Mouse (Mus musculus): ENCODE measurements around the gene Emilin2.

DNA sequence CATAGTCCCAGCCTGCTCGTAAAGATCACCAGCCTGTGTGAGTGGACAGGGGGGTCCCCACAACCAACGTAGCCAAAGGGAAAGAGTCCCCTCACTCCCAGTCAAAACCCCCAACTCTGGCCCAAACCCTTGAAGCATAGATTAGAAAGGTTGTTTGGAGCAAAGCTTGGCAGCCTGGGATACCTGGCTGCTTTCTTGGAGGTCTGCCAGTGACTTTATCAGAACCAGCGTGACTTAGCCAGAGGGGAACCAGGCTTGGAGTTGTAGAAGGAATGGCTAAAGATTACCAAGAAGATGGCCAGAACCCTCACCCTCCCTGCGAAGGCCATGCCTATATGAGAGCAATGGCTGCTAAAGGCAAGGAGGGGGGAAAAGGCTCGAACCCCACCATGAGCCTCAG, 57.7 kb downstream of the Emilin2 start:
- no peak for TF ChIP-seq POLR2A (IDR thresholded peaks at IDR 0.05; ENCODE audit: control insufficient read depth, low read depth, low read length)
- no peak for TF ChIP-seq CTCF (IDR thresholded peaks at IDR 0.05; ENCODE audit: control insufficient read depth, insufficient read depth, insufficient replicate concordance, low read depth, low read length)

All from testis, adult 2 months (tissue).